Mouse (Mus musculus) ES-E14 (cell line): ENCODE results near the gene Ssc4d.

Experiments
- HCFC1 ChIP-seq: IDR thresholded peaks from 2 replicates; pipeline ENCODE4 v1.6.1; 2012; ENCODE audit warnings: low read length, inconsistent platforms, borderline replicate concordance; ENCODE audit not compliant: insufficient read depth
- ZNF384 ChIP-seq: IDR thresholded peaks from 2 replicates; pipeline ENCODE4 v1.6.1; 2012; ENCODE audit warnings: low read depth, low read length, inconsistent platforms

DNA sequence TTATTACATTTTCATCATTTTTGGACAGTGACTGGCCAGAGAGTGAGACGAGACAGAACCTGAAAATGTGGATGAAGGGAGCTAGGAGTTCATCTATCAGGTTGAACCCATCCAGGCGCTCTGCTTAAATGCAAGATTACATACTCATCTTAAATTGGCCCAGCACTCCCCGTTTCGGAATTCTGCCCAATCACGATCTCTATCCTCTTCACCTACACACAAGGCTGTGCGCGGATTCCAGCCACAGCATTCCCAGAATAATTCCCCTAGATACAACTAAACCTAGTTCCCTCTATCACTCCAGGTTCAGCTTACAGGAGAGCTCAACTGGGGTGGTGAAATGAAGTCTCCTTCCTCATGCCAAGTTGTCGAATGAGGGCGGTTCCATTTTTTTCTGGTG is 42.8 kb downstream of the Ssc4d start:
- TF ChIP-seq HCFC1 (no peak), ZNF384 (no peak)
